Mouse (Mus musculus) cortical plate, adult 2 months (tissue): ENCODE results near the gene Psmb5. TPM values are rescaled to one million over a fixed set of nuclear protein-coding genes. Genes with fewer than 3 reads are reported as not detected.
"Not testable (repeated sequence)": the region's sequence is repeated elsewhere in the genome, so short reads cannot be mapped to it uniquely, and the experiment has no call there.

Experiments
- H3K27ac ChIP-seq: fragments of 200-500 bp; 2 replicates; pipeline ENCODE4 v1.5.1; 2012; ENCODE audit warnings: low read length, control low read depth, inconsistent platforms; ENCODE audit not compliant: insufficient read depth
- H3K4me1 ChIP-seq: fragments of 200-500 bp; 2 replicates; pipeline ENCODE4 v1.6.1; 2011; ENCODE audit warnings: low read length; ENCODE audit not compliant: control insufficient read depth, insufficient read depth
- H3K4me3 ChIP-seq: fragments of 200-500 bp; 2 replicates; pipeline ENCODE4 v1.5.1; 2011; ENCODE audit warnings: mild to moderate bottlenecking, low read length, control low read depth; ENCODE audit not compliant: insufficient read depth
- CTCF ChIP-seq: fragments of 200-500 bp; IDR thresholded peaks from 2 replicates; pipeline ENCODE4 v1.5.1; 2011; ENCODE audit warnings: mild to moderate bottlenecking, control low read depth, low read length; ENCODE audit not compliant: insufficient read depth; ENCODE audit errors: extremely low read depth
- POLR2A ChIP-seq: fragments of 200-500 bp; IDR thresholded peaks from 2 replicates; pipeline ENCODE4 v1.6.1; 2011; ENCODE audit warnings: mild to moderate bottlenecking, low read length, control low read depth; ENCODE audit not compliant: insufficient read depth; ENCODE audit errors: extremely low read depth
- polyA plus RNA-seq: library from polyadenylated mRNA; depleted of rRNA; stranded (reverse); fragments of >200 nt; gene quantifications from 2 replicates; pipeline ENCODE4 v1.2.3, GENCODE M21; 2012

The Psmb5 gene
- polyA plus RNA-seq, 1 experiment: 197 TPM

GRCm38 (mm10) chr14:54616226-54616825, 1.5 kb downstream of the Psmb5 start:
- no peak overlapping the region; the same call in 1 of the 2 replicates for H3K4me3 ChIP-seq
- H3K27ac ChIP-seq: no peak overlapping the region
- peaks cover 1% of the 10 kb centered on the region; the same call in 1 of the 2 replicates for H3K4me1 ChIP-seq
- no peak for TF ChIP-seq CTCF
- no peak for TF ChIP-seq POLR2A

GRCm38 (mm10) chr14:54614130-54614529, 3.7 kb downstream of the Psmb5 start:
- H3K4me3 ChIP-seq, H3K4me1 ChIP-seq, H3K27ac ChIP-seq: not testable (repeated sequence)

GRCm38 (mm10) chr14:54610648-54611047, 7.2 kb downstream of the Psmb5 start:
- Histone ChIP-seq H3K27ac (no peak overlapping the region), H3K4me3 (no peak overlapping the region), H3K4me1 (no peaks in the 10 kb centered on the region)
- TF ChIP-seq CTCF (no peak), POLR2A (no peak)

GRCm38 (mm10) chr14:54609962-54610361, 7.9 kb downstream of the Psmb5 start:
- Histone ChIP-seq H3K4me3 (no peak overlapping the region), H3K27ac (0 out of 2 replicates have a peak overlapping the region, but pooled peaks have one; percentile 26), H3K4me1 (no peaks in the 10 kb centered on the region)
- TF ChIP-seq CTCF (peak; percentile 47), POLR2A (no peak)

GRCm38 (mm10) chr14:54609245-54609644, 8.6 kb downstream of the Psmb5 start:
- TF ChIP-seq CTCF (no peak), POLR2A (no peak)
- H3K27ac ChIP-seq: no peak overlapping the region
- no peaks in the 10 kb centered on the region for H3K4me1 ChIP-seq
- H3K4me3 ChIP-seq: no peak overlapping the region

GRCm38 (mm10) chr14:54607226-54607625, 10.6 kb downstream of the Psmb5 start:
- Histone ChIP-seq H3K4me1 (no peaks in the 10 kb centered on the region), H3K4me3 (no peak overlapping the region), H3K27ac (no peak overlapping the region)
- no peak for TF ChIP-seq POLR2A
- TF ChIP-seq CTCF: no peak

GRCm38 (mm10) chr14:54605752-54606321, 12.0 kb downstream of the Psmb5 start, which contains the start of gene 4931414P19Rik:
Gene 4931414P19Rik (minus strand): TSS chr14:54605993.
- Histone ChIP-seq H3K4me1 (no peaks in the 10 kb centered on the region), H3K27ac (peak within 1 kb of the TSS; percentile 69), H3K4me3 (peak within 1 kb of the TSS; percentile 37)
- no peak for TF ChIP-seq CTCF
- peak; percentile 46; the same call in 1 of the 2 replicates for TF ChIP-seq POLR2A

- Histone ChIP-seq H3K4me3 (peak overlapping the region; percentile 41), H3K4me1 (no peaks in the 10 kb centered on the region), H3K27ac (peak overlapping the region; percentile 71)
- TF ChIP-seq CTCF (no peak), POLR2A (0 out of 2 replicates have a peak, but pooled peaks have one; percentile 0)
These were observed 14.1 kb downstream of the Psmb5 start for GRCm38 (mm10) chr14:54603686-54604085.

GRCm38 (mm10) chr14:54603038-54603654, 14.7 kb downstream of the Psmb5 start:
- TF ChIP-seq POLR2A (peak; percentile 55), CTCF (no peak)
- H3K27ac ChIP-seq: peak overlapping the region; percentile 98
- no peaks in the 10 kb centered on the region for H3K4me1 ChIP-seq
- H3K4me3 ChIP-seq: peak overlapping the region; percentile 41

GRCm38 (mm10) chr14:54602613-54603012, 15.2 kb downstream of the Psmb5 start:
- H3K27ac ChIP-seq: no peak overlapping the region
- peak overlapping the region; percentile 41; the same call in 1 of the 2 replicates for H3K4me3 ChIP-seq
- no peak for TF ChIP-seq POLR2A
- TF ChIP-seq CTCF: no peak
- H3K4me1 ChIP-seq: no peaks in the 10 kb centered on the region

- no peaks in the 10 kb centered on the region for H3K4me1 ChIP-seq
- TF ChIP-seq POLR2A (no peak), CTCF (no peak)
- H3K27ac ChIP-seq: no peak overlapping the region
- no peak overlapping the region for H3K4me3 ChIP-seq
These were observed 16.2 kb downstream of the Psmb5 start for GRCm38 (mm10) chr14:54601601-54602000.
